Mouse (Mus musculus) C2C12 (cell line): ENCODE measurements around the gene Nfasc.

Source experiments
- CEBPB ChIP-seq: IDR thresholded peaks from one replicate; pipeline ENCODE4 v1.6.1; 2011; ENCODE audit warnings: low read depth, mild to moderate bottlenecking, control low read depth, moderate library complexity
- CTCF ChIP-seq: IDR thresholded peaks from one replicate; pipeline ENCODE4 v1.5.1; 2011; ENCODE audit not compliant: control insufficient read depth, insufficient read depth, insufficient read length
- FOSL1 ChIP-seq: IDR thresholded peaks from one replicate; pipeline ENCODE4 v1.8.0; 2011; ENCODE audit warnings: mild to moderate bottlenecking, low read length; ENCODE audit not compliant: poor library complexity, insufficient read depth, severe bottlenecking
- MAX ChIP-seq: IDR thresholded peaks from one replicate; pipeline ENCODE4 v1.6.1; 2011; ENCODE audit warnings: mild to moderate bottlenecking, control low read depth
- MYOG ChIP-seq: IDR thresholded peaks from one replicate; pipeline ENCODE4 v1.6.1; 2011; ENCODE audit not compliant: control insufficient read depth, insufficient read length; ENCODE audit errors: extremely low read depth
- USF1 ChIP-seq: IDR thresholded peaks from one replicate; pipeline ENCODE4 v1.6.1; 2011; ENCODE audit warnings: low read depth, mild to moderate bottlenecking, control low read depth, moderate library complexity

GRCm38 (mm10) chr1:132739077-132739521, 2.5 kb downstream of the Nfasc start:
- TF ChIP-seq CTCF (no peak), USF1 (no peak), MAX (no peak), FOSL1 (no peak), MYOG (no peak), CEBPB (no peak)
